Mouse (Mus musculus) megakaryocyte, embryonic 14.5 days (primary cell): ENCODE data around the gene Setmar.

Source experiments
- FLI1 ChIP-seq: IDR thresholded peaks from 2 replicates; pipeline ENCODE4 v1.6.1; 2012; ENCODE audit warnings: low read length, inconsistent platforms, mixed read lengths
- GATA1 ChIP-seq: IDR thresholded peaks from 3 replicates; pipeline ENCODE4 v1.6.1; 2012; ENCODE audit warnings: mixed read lengths, low read length, inconsistent platforms, borderline replicate concordance

- TF ChIP-seq GATA1 (no peak), FLI1 (no peak)
These were observed 33.5 kb downstream of the Setmar start for GRCm38 (mm10) chr6:108098171-108098845.
